Comparison of ENCODE assay signal across 12 mouse cellular contexts in genomic region chr17:32785656-32786055, GRCm38 (mm10). TPM values are rescaled to one million over a fixed set of nuclear protein-coding genes. Genes with fewer than 3 reads are reported as not detected.
A peak's percentile ranks its signal among the peaks of the same experiment; 100 is the strongest.
DNase-seq lines count a peak whose midpoint lies in the region; ATAC-seq and TF ChIP-seq lines count a peak whose summit lies in the region.
"Had no signal": no experiment of that assay in that cellular context is flagged by ENCODE, and none has a peak within 500 bp of the region (broad histone marks: within the 10 kb centered on the region; RNA-seq: fewer than 3 reads in every experiment).

No protein-coding gene starts in this region.

- H3K9me3 ChIP-seq in hindbrain, embryonic 10.5 days = peaks cover 8% of the 10 kb centered on the region; the same call in 1 of the 2 replicates
- no peaks in the 10 kb centered on the region for H3K9me3 ChIP-seq in hindbrain, embryonic 16.5 days (ENCODE audit: control insufficient read depth, low read length)
- H3K9me3 ChIP-seq in intestine, embryonic 16.5 days (ENCODE audit: control insufficient read depth, low read length) = no peaks in the 10 kb centered on the region
- H3K9me3 ChIP-seq in stomach, postnatal 0 days (ENCODE audit: control insufficient read depth, low read length) = no peaks in the 10 kb centered on the region
- H3K9me3 ChIP-seq: forebrain, embryonic 12.5 days; lung, embryonic 15.5 days had no signal

- H3K4me2 ChIP-seq in hindbrain, embryonic 16.5 days (ENCODE audit: low read length) = no peak overlapping the region
- peak overlapping the region; percentile 68; the same call in 1 of the 2 replicates for H3K4me2 ChIP-seq in intestine, embryonic 16.5 days (ENCODE audit: low read depth, low read length)
- H3K4me2 ChIP-seq in stomach, postnatal 0 days (replicated peaks; ENCODE audit: low read depth) = no peak overlapping the region

- peaks cover 59% of the 10 kb centered on the region for H3K36me3 ChIP-seq in hindbrain, embryonic 10.5 days
- H3K36me3 ChIP-seq in hindbrain, embryonic 16.5 days (ENCODE audit: control insufficient read depth, insufficient read depth, low read length) = peaks cover 12% of the 10 kb centered on the region
- H3K36me3 ChIP-seq in intestine, embryonic 16.5 days (ENCODE audit: control insufficient read depth, insufficient read depth, low read length) = peaks cover 10% of the 10 kb centered on the region
- H3K36me3 ChIP-seq in stomach, postnatal 0 days (ENCODE audit: control insufficient read depth, insufficient read depth, low read length) = no peaks in the 10 kb centered on the region

- no peaks in the 10 kb centered on the region for H3K27me3 ChIP-seq in hindbrain, embryonic 10.5 days (ENCODE audit: insufficient read depth, poor library complexity, severe bottlenecking)
- no peaks in the 10 kb centered on the region for H3K27me3 ChIP-seq in hindbrain, embryonic 16.5 days (replicated peaks; ENCODE audit: control insufficient read depth, insufficient read depth, low read length)
- no peaks in the 10 kb centered on the region for H3K27me3 ChIP-seq in intestine, embryonic 16.5 days (replicated peaks; ENCODE audit: control insufficient read depth, insufficient read depth, low read length)
- no peaks in the 10 kb centered on the region for H3K27me3 ChIP-seq in stomach, postnatal 0 days (ENCODE audit: control insufficient read depth, insufficient read depth, low read length)
- H3K27me3 ChIP-seq: forebrain, embryonic 12.5 days; lung, embryonic 15.5 days had no signal

- no peak overlapping the region for H3K27ac ChIP-seq in hindbrain, embryonic 10.5 days
- H3K27ac ChIP-seq in hindbrain, embryonic 16.5 days (ENCODE audit: low read depth, low read length) = no peak overlapping the region
- H3K27ac ChIP-seq in intestine, embryonic 16.5 days (ENCODE audit: low read length) = no peak overlapping the region
- no peak overlapping the region for H3K27ac ChIP-seq in stomach, postnatal 0 days (replicated peaks)
- H3K27ac ChIP-seq: forebrain, embryonic 12.5 days; lung, embryonic 15.5 days had no signal

- 90% methylated on average over 3 of the region's 3 CpGs for WGBS in hindbrain, embryonic 10.5 days
- WGBS in hindbrain, embryonic 16.5 days = 96% methylated on average over 3 of the region's 3 CpGs
- 76% methylated on average over 3 of the region's 3 CpGs for WGBS in lung, adult 2 months
- WGBS in intestine, embryonic 16.5 days = 86% methylated on average over 3 of the region's 3 CpGs
- WGBS in stomach, postnatal 0 days = 78% methylated on average over 3 of the region's 3 CpGs

- H3K9ac ChIP-seq in hindbrain, embryonic 16.5 days (ENCODE audit: low read depth, low read length) = no peak overlapping the region
- H3K9ac ChIP-seq in intestine, embryonic 16.5 days (ENCODE audit: low read depth, low read length) = no peak overlapping the region
- H3K9ac ChIP-seq in stomach, postnatal 0 days (ENCODE audit: low read length) = no peak overlapping the region
- H3K9ac ChIP-seq: lung, embryonic 15.5 days had no signal

- H3K4me1 ChIP-seq in hindbrain, embryonic 10.5 days (replicated peaks) = peaks cover 23% of the 10 kb centered on the region
- H3K4me1 ChIP-seq in hindbrain, embryonic 16.5 days (ENCODE audit: control insufficient read depth, insufficient read depth, low read depth, low read length) = peaks cover 20% of the 10 kb centered on the region
- H3K4me1 ChIP-seq in lung, adult 2 months (ENCODE audit: control insufficient read depth, insufficient read depth, low read length) = peaks cover 20% of the 10 kb centered on the region
- H3K4me1 ChIP-seq in intestine, embryonic 16.5 days (ENCODE audit: control insufficient read depth, insufficient read depth, low read length) = peaks cover 18% of the 10 kb centered on the region
- H3K4me1 ChIP-seq in stomach, postnatal 0 days (replicated peaks; ENCODE audit: control insufficient read depth, insufficient read depth) = no peaks in the 10 kb centered on the region; the same call in 1 of the 2 replicates

- peak overlapping the region; percentile 7; the same call in 1 of the 2 replicates for H3K4me3 ChIP-seq in hindbrain, embryonic 10.5 days
- H3K4me3 ChIP-seq in hindbrain, embryonic 16.5 days (ENCODE audit: low read length) = no peak overlapping the region
- no peak overlapping the region for H3K4me3 ChIP-seq in lung, adult 2 months (replicated peaks; ENCODE audit: extremely low read depth, low read depth, low read length)
- H3K4me3 ChIP-seq in intestine, embryonic 16.5 days (ENCODE audit: low read length) = no peak overlapping the region
- H3K4me3 ChIP-seq in stomach, postnatal 0 days (ENCODE audit: low read depth, low read length) = no peak overlapping the region
- H3K4me3 ChIP-seq: forebrain, embryonic 12.5 days had no signal

- TF ChIP-seq POLR2A in lung, adult 2 months (IDR thresholded peaks at IDR 0.05; ENCODE audit: borderline replicate concordance, extremely low read depth, low read depth, low read length) = no peak

- ATAC-seq in hindbrain, embryonic 16.5 days = no peak
- ATAC-seq in intestine, embryonic 16.5 days = no peak
- no peak for ATAC-seq in stomach, postnatal 0 days (ENCODE audit: low FRiP score, low TSS enrichment)

- no peak for DNase-seq in hindbrain, embryonic 10.5 days (ENCODE audit: low spot score)
- DNase-seq in lung, postnatal 10 days = peak; percentile 9
- DNase-seq in lung, adult 2 months = no peak
- DNase-seq in stomach, postnatal 0 days (ENCODE audit: low spot score) = peak; percentile 38
- no peak for DNase-seq in spleen, adult 12 weeks (ENCODE audit: low spot score)
- DNase-seq: heart, postnatal 14 days; right cerebral cortex, postnatal 14 days; thymus, adult 18-20 months had no signal

- TF ChIP-seq CTCF in lung, adult 2 months (IDR thresholded peaks at IDR 0.05; ENCODE audit: insufficient read depth, low read length) = no peak
- no peak for TF ChIP-seq CTCF in stomach, postnatal 0 days (IDR thresholded peaks at IDR 0.05; ENCODE audit: low read depth)

- TF ChIP-seq EP300 in stomach, postnatal 0 days (optimal IDR thresholded peaks at IDR 0.05) = no peak

RNA-seq across cellular contexts. Expression of gene Zfp871, which starts 2.4 kb away (rescaled TPM):
- 38.6 and 45.4 TPM in 2 replicates for polyA plus RNA-seq in hindbrain, embryonic 10.5 days (2016; fragmentation: Nextera tagmentation; extraction: Ambion mirVana)
- polyA plus RNA-seq in hindbrain, embryonic 16.5 days (2015; fragmentation: Nextera tagmentation; extraction: Ambion mirVana) = 35.9 and 41.2 TPM in 2 replicates
- 8.2 and 13.8 TPM in 2 replicates for polyA plus RNA-seq in lung, adult 2 months (2012; rRNA removed)
- 26.5 and 27.0 TPM in 2 replicates for polyA plus RNA-seq in intestine, embryonic 16.5 days (2015; fragmentation: Nextera tagmentation; extraction: Ambion mirVana)
- 13.0 and 13.7 TPM in 2 replicates for polyA plus RNA-seq in stomach, postnatal 0 days (2015; fragmentation: Nextera tagmentation; extraction: Ambion mirVana)

RNA-seq across cellular contexts. Expression of gene Zfp811, which starts 24.1 kb away (rescaled TPM):
- polyA plus RNA-seq in hindbrain, embryonic 10.5 days (2016; fragmentation: Nextera tagmentation; extraction: Ambion mirVana) = 26.1 and 33.1 TPM in 2 replicates
- 45.5 and 48.7 TPM in 2 replicates for polyA plus RNA-seq in hindbrain, embryonic 16.5 days (2015; fragmentation: Nextera tagmentation; extraction: Ambion mirVana)
- 0.06 TPM in 1 of 2 replicates, not detected in the other for polyA plus RNA-seq in lung, adult 2 months (2012; rRNA removed)
- 3.0 and 3.4 TPM in 2 replicates for polyA plus RNA-seq in intestine, embryonic 16.5 days (2015; fragmentation: Nextera tagmentation; extraction: Ambion mirVana)
- 1.1 and 1.5 TPM in 2 replicates for polyA plus RNA-seq in stomach, postnatal 0 days (2015; fragmentation: Nextera tagmentation; extraction: Ambion mirVana)

RNA-seq across cellular contexts. Expression of gene Zfp799, which starts 44.4 kb away (rescaled TPM):
- 12.9 and 14.5 TPM in 2 replicates for polyA plus RNA-seq in hindbrain, embryonic 10.5 days (2016; fragmentation: Nextera tagmentation; extraction: Ambion mirVana)
- 13.2 and 17.8 TPM in 2 replicates for polyA plus RNA-seq in hindbrain, embryonic 16.5 days (2015; fragmentation: Nextera tagmentation; extraction: Ambion mirVana)
- polyA plus RNA-seq in lung, adult 2 months (2012; rRNA removed) = 2.4 and 5.8 TPM in 2 replicates
- polyA plus RNA-seq in intestine, embryonic 16.5 days (2015; fragmentation: Nextera tagmentation; extraction: Ambion mirVana) = 8.2 and 9.8 TPM in 2 replicates
- polyA plus RNA-seq in stomach, postnatal 0 days (2015; fragmentation: Nextera tagmentation; extraction: Ambion mirVana) = 5.1 and 5.7 TPM in 2 replicates

Comparison
In these comparisons a context has a peak if more than half of its experiments do, and no peak if none do; other contexts are left out.
1. DNase-seq: peak in lung, postnatal 10 days (single experiment) and stomach, postnatal 0 days (single experiment); none in hindbrain, embryonic 10.5 days (single experiment), lung, adult 2 months (single experiment) and spleen, adult 12 weeks (single experiment).